In genomic region chr2:167294216-167294615, GRCm38 (mm10) we compare ENCODE assay signal across 9 mouse cellular contexts. TPM values are rescaled to one million over a fixed set of nuclear protein-coding genes. Genes with fewer than 3 reads are reported as not detected.
A peak's percentile ranks its signal among the peaks of the same experiment; 100 is the strongest.
DNase-seq lines count a peak whose midpoint lies in the region; ATAC-seq lines count a peak whose summit lies in the region.
"Had no signal": no experiment of that assay in that cellular context is flagged by ENCODE, and none has a peak within 500 bp of the region (broad histone marks: within the 10 kb centered on the region; RNA-seq: fewer than 3 reads in every experiment).

No protein-coding gene starts in this region.

- ATAC-seq in forebrain, embryonic 12.5 days (ENCODE audit: low FRiP score): no peak
- ATAC-seq in forebrain, embryonic 14.5 days: no peak

- H3K4me1 ChIP-seq in forebrain, embryonic 12.5 days: peaks cover 10% of the 10 kb centered on the region
- 0 out of 2 replicates have a peak, but pooled peaks cover 3% of the 10 kb centered on the region for H3K4me1 ChIP-seq in forebrain, embryonic 14.5 days (ENCODE audit: control insufficient read depth, insufficient read depth, low read length)

- H3K36me3 ChIP-seq in forebrain, embryonic 12.5 days (replicated peaks): 0 out of 2 replicates have a peak, but pooled peaks cover 2% of the 10 kb centered on the region
- no peaks in the 10 kb centered on the region for H3K36me3 ChIP-seq in forebrain, embryonic 14.5 days (ENCODE audit: control insufficient read depth, insufficient read depth, low read length)

- 80% methylated on average over 7 of the region's 7 CpGs for WGBS in forebrain, embryonic 12.5 days
- WGBS in forebrain, embryonic 14.5 days: 76% methylated on average over 7 of the region's 7 CpGs

- no peaks in the 10 kb centered on the region for H3K9me3 ChIP-seq in forebrain, embryonic 12.5 days
- no peaks in the 10 kb centered on the region for H3K9me3 ChIP-seq in forebrain, embryonic 14.5 days (replicated peaks; ENCODE audit: control insufficient read depth, low read length)

- H3K27ac ChIP-seq in forebrain, embryonic 12.5 days: no peak overlapping the region
- no peak overlapping the region for H3K27ac ChIP-seq in forebrain, embryonic 14.5 days (ENCODE audit: low read depth, low read length)
- H3K27ac ChIP-seq: heart, adult 2 months had no signal

- H3K9ac ChIP-seq in forebrain, embryonic 12.5 days: no peak overlapping the region
- H3K9ac ChIP-seq in forebrain, embryonic 14.5 days (ENCODE audit: low read length): no peak overlapping the region

- 0 out of 2 replicates have a peak overlapping the region, but pooled peaks have one; percentile 6 for H3K4me2 ChIP-seq in forebrain, embryonic 12.5 days
- no peak overlapping the region for H3K4me2 ChIP-seq in forebrain, embryonic 14.5 days (ENCODE audit: low read length)

- H3K27me3 ChIP-seq in forebrain, embryonic 12.5 days: no peaks in the 10 kb centered on the region
- no peaks in the 10 kb centered on the region for H3K27me3 ChIP-seq in forebrain, embryonic 14.5 days (replicated peaks; ENCODE audit: control insufficient read depth, insufficient read depth, low read length)

- H3K4me3 ChIP-seq in forebrain, embryonic 12.5 days (replicated peaks): no peak overlapping the region
- H3K4me3 ChIP-seq in forebrain, embryonic 14.5 days (ENCODE audit: low read depth, low read length): no peak overlapping the region
- H3K4me3 ChIP-seq: heart, adult 2 months had no signal

- DNase-seq in forebrain, embryonic 14.5 days (ENCODE audit: low spot score): no peak
- DNase-seq in layer of hippocampus, adult 9-11 months: peak; percentile 1
- DNase-seq in layer of hippocampus, adult 9-10 months (ENCODE audit: low spot score): no peak
- peak; percentile 39 for DNase-seq in adrenal gland, adult 2 months
- peak; percentile 4 for DNase-seq in gastrocnemius, postnatal 25 days
- no peak for DNase-seq in Muller cell, postnatal 12 days (ENCODE audit: inconsistent ontology term)
- no peak for DNase-seq in retina, embryonic 14.5 days (ENCODE audit: low spot score)

RNA-seq across cellular contexts. Expression of gene Ptgis, which starts 53.8 kb away (rescaled TPM):
- polyA plus RNA-seq in forebrain, embryonic 12.5 days (2016; fragmentation: Nextera tagmentation; extraction: Ambion mirVana): 4.8 and 6.0 TPM in 2 replicates
- 3.7 and 3.9 TPM in 2 replicates for polyA plus RNA-seq in forebrain, embryonic 14.5 days (2014; fragmentation: Nextera tagmentation; extraction: Ambion mirVana)
- total RNA-seq in adrenal gland, adult 2 months (2021): 10 to 100 TPM; 17.3 to 37.2 TPM
- polyA plus RNA-seq in adrenal gland, adult 2 months (2012; rRNA removed): 65.3 and 74.3 TPM in 2 replicates
- total RNA-seq in gastrocnemius, postnatal 25 days (2021): 1 to 10 TPM; 4.2 to 5.5 TPM

RNA-seq across cellular contexts. Expression of gene B4galt5, which starts 54.8 kb away (rescaled TPM):
- 7.6 and 13.4 TPM in 2 replicates for polyA plus RNA-seq in forebrain, embryonic 12.5 days (2016; fragmentation: Nextera tagmentation; extraction: Ambion mirVana)
- polyA plus RNA-seq in forebrain, embryonic 14.5 days (2014; fragmentation: Nextera tagmentation; extraction: Ambion mirVana): 10.9 and 12.0 TPM in 2 replicates
- total RNA-seq in adrenal gland, adult 2 months (2021): 100 to 1,000 TPM in 1 of 2 experiments, 10 to 100 TPM in 1; 92.7 to 113 TPM
- 43.9 and 47.6 TPM in 2 replicates for polyA plus RNA-seq in adrenal gland, adult 2 months (2012; rRNA removed)
- total RNA-seq in gastrocnemius, postnatal 25 days (2021): 1 to 10 TPM; 9.8 to 10.0 TPM

Comparison
In these comparisons a context has a peak if more than half of its experiments do, and no peak if none do; other contexts are left out.
1. DNase-seq: peak in layer of hippocampus, adult 9-11 months (single experiment), adrenal gland, adult 2 months (single experiment) and gastrocnemius, postnatal 25 days (single experiment); none in forebrain, embryonic 14.5 days (single experiment), layer of hippocampus, adult 9-10 months (single experiment), Muller cell, postnatal 12 days (single experiment) and retina, embryonic 14.5 days (single experiment).